Mouse (Mus musculus): ENCODE measurements around the gene Rwdd3.

Gene Rwdd3

DNA sequence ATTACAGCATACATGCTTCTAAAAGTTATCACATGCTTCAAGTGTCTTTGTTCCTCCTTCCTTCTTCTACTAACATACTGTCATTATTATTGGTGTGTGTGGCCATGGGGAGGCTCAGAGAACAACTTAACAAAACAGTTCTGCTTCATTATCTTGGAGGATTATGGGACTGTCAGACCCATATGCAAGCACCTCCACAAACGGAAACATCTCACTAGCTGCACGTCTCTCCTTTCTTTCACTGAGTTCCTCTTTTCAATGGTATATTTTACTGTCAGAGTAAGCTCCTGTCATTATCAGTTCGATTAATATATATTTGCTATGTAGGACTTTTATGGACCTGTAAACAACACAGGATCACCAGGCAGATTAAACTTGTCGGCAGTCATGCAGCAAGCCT lies 11.1 kb downstream of the Rwdd3 start:
- DNase-seq (ENCODE audit: low spot score in 2 of 2) = no peak

- no peak for DNase-seq (ENCODE audit: low spot score in 2 of 2)
Measured at GRCm38 (mm10) chr3:121159566-121159965, 11.9 kb downstream of the Rwdd3 start.

GRCm38 (mm10) chr3:121158901-121159351 lies 12.6 kb downstream of the Rwdd3 start:
- DNase-seq (ENCODE audit: low spot score in 2 of 2) = no peak

DNA sequence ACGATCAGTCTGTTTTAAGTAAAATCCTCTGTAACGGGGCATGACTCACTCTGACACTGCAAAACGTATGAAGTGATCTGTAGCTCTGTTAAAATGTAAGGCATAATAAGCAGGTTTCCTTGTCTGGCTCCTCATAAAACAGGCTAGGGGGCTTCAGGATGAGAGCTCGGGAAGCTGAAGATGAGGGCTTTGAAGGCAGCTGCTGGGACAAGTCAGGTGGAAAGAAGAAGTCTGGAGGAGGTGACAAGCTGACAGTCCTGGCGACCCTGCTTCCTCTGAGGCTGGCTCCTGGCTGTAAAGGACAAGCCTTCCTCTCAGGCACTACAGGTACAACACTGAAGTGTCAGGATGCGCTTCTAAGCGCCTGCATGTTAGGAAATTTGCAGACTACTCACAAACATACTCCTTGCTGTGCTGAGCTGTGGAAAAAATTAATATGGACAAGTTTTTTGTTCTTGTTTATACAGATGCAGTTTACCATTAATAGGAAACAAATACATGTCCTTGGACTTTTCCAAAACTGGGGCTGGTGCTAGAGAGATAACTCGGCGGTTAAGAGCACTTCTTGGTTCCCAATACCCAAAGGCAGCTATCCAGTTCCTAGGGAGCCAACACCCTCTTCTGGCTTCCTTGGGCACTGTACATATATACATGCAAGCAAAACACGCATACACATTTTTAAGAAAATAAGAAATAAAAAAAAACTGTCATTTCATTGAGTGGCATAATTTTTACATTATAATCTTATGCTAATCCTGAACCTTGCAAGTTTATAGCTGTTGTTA lies 13.8 kb downstream of the Rwdd3 start:
- DNase-seq (ENCODE audit: low spot score in 2 of 2) = no peak

GRCm38 (mm10) chr3:121156451-121157186 lies 14.9 kb downstream of the Rwdd3 start:
- no peak for DNase-seq (ENCODE audit: low spot score in 2 of 2)

DNA sequence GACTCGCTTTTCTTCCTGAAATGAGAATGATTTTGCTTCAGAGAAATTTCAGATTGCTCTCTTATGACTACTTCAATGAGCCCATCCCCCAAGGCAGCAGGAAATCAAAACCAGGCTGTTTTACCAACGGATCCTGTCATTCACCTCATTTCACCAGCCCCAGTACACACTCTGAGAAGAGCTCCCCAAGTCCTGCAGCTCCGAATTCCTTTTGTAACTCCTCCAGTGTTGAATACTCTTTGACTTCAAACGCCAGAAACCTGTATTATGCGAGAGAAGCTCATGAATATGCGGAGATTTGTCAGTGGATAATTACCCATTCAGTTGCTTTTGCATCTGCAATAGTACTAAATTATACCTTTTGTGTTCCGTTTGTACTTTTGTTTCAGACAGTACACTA lies 15.5 kb downstream of the Rwdd3 start:
- no peak for DNase-seq (ENCODE audit: low spot score in 2 of 2)

DNA sequence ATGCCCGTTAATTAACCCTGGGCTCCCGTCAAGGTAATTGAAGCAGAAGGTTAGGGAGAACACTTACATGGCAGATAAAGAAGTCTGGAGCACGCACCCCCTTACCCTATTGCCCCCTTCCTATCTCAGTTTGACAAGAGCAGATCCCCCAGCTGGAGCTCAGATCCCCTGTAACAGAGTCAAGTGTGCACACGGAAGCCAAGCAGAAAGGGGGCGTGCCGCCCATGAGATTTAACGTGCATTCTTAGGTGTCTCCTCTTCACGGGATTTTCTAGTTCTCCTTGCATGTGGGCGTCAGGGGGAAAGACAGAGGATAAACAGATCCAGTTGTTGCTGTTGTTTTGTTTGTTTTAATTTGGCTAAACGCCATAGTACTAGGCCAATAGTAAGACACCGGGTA lies 37.6 kb downstream of the Rwdd3 start:
- DNase-seq (ENCODE audit: low spot score in 2 of 2) = no peak

DNA sequence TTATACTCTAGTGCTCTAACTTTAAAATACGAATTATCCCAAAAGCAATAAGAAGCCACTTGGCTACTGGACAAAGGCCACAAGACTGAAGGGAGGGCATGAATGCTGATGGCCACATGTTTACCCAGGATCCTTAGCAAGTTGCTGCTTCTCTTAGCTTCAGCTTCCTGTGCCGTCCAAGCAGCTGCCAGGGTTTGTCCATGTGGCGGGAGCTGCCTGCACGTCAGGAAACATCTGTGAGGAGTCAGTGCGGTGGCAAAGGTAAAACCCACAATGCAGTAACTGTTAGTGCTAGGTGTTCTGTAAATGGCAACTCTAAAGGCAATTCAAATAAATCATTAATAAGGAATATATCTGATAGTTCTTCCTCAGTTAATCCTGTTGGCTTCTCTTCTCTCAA lies 38.5 kb downstream of the Rwdd3 start:
- DNase-seq (ENCODE audit: low spot score in 2 of 2) = no peak

DNA sequence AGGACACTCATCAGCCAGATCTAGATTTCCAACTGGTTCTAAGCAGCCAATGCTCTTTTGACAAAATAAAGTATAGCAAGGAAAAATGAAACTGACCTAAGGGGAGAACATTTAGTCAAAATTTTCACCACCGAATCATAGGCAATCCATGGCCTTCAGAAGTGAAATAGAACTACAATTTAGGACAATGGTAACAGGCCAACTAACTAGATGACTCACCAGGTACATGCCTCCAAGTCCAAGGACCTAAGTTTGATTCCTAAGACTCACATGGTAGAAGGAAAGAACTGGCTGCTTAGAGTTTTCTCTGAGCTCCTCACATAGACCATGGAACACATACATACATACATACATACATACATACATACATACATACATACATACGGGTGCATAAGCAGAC lies 44.3 kb downstream of the Rwdd3 start:
- DNase-seq (ENCODE audit: low spot score in 2 of 2) = no peak

DNA sequence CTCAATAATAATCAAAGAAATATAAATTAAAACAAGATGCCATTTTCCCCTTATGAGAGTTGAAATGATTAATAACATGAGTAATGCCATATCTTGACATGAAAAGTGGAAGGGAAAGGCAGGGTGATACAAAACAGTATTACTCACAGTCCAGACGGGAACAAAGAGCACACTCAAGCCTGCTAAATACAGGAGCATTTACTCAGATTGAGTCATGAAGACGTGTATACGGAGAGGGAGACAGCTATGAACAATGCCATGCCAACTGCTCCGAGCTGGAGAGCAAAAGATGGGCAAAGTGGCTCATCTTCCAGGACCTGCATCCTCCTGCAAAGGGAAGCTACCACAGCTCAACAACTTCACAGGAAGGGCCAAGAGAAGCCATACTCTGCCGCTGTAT lies 45.0 kb downstream of the Rwdd3 start:
- no peak for DNase-seq (ENCODE audit: low spot score in 2 of 2)

- no peak for DNase-seq (ENCODE audit: low spot score in 2 of 2)
Measured at GRCm38 (mm10) chr3:121121072-121121471, 50.4 kb downstream of the Rwdd3 start.

DNA sequence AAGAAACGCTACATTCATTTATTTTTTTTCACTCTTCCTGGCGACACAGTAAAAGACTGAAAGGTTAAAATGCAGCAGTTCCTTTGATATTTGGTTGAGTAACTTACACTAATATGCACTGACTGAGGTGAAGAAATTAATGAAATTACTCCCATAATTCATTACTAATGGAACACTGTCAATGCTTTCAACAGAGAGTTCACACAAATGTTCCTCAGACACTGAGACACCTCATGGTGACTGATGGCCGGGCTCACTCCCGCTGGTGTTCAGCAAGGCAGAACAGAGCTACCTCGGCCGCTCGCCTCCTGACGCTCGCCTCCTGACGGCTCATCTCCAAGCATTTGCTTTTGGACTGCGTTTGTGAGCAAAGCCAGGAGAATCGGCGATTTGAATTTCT lies 54.9 kb downstream of the Rwdd3 start:
- DNase-seq (ENCODE audit: low spot score in 2 of 2) = no peak

DNA sequence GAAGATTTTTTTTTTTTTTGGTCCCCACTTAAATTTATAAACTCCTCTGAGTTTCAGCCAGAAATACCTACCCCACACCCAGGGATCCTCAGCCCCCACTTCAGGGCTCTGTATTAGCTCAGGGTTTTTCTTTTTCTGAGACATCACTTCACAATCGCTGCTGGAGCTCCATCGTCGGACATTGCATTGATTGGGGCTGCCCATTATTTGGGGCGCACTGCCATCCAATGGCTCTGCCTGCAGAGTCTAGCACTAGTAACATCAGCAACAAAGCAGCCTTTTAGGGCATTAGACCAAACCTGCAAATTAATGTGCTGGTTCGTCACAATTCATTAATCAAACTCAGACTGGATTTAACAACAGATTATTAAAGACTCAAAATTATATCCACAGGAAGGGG lies 55.4 kb downstream of the Rwdd3 start:
- no peak for DNase-seq (ENCODE audit: low spot score in 2 of 2)

GRCm38 (mm10) chr3:121111068-121111467 lies 60.4 kb downstream of the Rwdd3 start:
- DNase-seq (ENCODE audit: low spot score in 2 of 2) = no peak

DNA sequence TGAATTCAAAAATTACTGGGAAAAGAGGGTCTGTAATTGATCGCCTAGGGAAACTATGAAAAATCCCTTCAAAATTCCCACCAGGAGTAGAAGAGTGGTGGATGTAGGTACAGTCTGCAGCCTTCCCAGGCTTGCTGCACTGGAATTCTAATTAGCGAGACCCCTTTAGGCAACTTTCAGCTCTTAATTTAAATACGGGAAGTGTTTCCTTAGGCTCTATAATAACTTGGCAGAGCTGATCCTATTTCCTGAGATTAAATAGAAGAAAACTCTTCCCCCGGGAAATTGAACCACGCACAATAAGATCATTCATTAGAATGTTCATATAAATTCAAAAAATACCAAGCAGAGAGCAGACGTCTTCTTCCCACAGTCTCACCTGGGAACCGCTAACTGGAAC lies 61.1 kb downstream of the Rwdd3 start:
- DNase-seq (ENCODE audit: low spot score in 2 of 2) = no peak

- DNase-seq (ENCODE audit: low spot score in 2 of 2) = no peak
Measured at GRCm38 (mm10) chr3:121107481-121107880, 64.0 kb downstream of the Rwdd3 start.

- no peak for DNase-seq (ENCODE audit: low spot score in 2 of 2)
Measured at GRCm38 (mm10) chr3:121105408-121105708, 66.1 kb downstream of the Rwdd3 start.

Measured in left cerebral cortex, adult 9 months (tissue).